Mouse (Mus musculus) T-helper 17 cell (primary cell): ENCODE measurements at regions not wholly inside any gene's neighbourhood (a gene's known extent, or its start where the extent isn't known, plus 50 kb on each side); places are given as distances from the start of the nearest gene placed in this dataset.

Experiments
- in situ Hi-C, 2 experiments: fragments of 300-600 bp; cut with MboI, MseI; formaldehyde crosslinking; loops; 1 replicate in 1 of 2; 2 replicates in 1 of 2; pipeline ENCODE4 v1.15.1; 2025; ENCODE audit warnings: high pct_unique_total_duplicates in 2 of 2

DNA sequence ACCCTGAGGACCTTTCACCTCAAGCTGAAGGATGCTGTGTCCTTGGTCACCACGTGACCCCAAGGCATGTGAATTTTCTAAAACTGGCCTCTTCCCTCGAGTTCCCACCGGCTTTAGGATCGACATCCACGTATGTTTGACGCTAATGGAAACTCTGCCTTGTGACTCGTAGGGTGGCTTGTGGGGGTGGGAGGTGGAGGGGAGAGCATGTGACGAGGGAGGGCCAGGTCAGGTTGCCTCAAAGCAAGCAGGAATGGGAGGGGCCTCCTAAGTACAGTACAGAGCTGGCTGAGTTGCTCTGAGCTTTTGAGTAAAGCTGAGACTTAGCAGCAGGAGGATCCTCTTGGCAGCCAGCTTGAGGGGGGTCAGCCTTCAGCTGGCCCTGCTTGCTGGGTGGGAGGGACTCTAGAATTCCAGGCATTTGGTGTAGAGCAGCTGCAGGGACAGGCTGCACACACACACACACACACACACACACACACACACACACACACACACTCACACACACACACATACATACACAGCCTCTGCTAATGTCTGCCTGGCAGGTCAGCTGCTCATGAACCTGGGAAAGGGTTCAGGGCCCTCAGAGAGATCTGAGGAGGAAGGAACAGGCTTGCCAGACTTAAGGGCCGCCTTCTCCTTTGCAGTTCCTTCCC, 78.5 kb downstream of the Sik1 start:
- in situ Hi-C loops, result no loop called here

GRCm38 (mm10) chr17:31777751-31778150, 77.9 kb downstream of the Sik1 start:
- in situ Hi-C loops, result no loop called here

GRCm38 (mm10) chr17:31779466-31779865, 76.1 kb downstream of the Sik1 start:
- in situ Hi-C loops, result no loop called here

- in situ Hi-C loops, result no loop called here
Measured at GRCm38 (mm10) chr17:31782251-31782650, 73.4 kb downstream of the Sik1 start.

GRCm38 (mm10) chr17:31783071-31783470, 72.5 kb downstream of the Sik1 start:
- in situ Hi-C loops, result no loop called here

DNA sequence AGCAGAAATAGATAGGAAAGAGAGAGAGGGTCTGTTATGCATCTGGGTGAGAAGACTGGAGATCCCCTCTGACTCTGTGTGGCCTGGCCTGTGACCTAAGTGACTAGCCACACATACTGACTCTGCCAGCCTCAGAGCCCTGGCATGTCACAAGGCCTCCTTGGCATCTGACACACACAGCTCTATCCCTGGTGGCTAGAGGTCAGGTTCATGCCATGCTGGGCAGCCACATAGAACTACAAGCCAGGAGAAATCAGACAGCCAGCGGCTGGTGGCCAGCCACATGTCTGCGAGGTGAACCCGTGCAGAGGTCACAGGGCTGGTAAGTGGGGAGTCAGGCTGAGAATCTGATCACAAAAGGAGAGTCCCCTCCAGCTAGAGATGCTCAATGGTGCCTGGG, 67.3 kb downstream of the Sik1 start:
- in situ Hi-C loops, result no loop called here

- in situ Hi-C loops, result no loop called here
Measured at GRCm38 (mm10) chr17:31789068-31789583, 66.5 kb downstream of the Sik1 start.

DNA sequence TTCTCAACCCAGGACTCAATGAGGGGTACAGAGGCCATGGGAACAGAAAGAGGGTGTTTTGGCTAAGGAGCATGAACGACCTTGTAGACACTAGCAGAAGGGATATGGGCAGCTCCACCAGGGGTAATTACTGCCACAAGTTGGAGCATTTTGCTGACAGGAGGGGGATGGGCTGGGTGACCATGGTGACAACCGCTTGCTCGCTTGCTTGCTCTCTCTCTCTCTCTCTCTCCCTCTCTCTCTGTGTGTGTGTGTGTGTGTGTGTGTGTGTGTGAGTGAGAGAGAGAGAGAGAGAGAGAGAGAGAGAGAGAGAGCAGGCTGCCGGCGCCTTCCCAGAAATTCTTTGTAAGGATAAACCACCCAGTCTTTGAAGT, 65.7 kb downstream of the Sik1 start:
- in situ Hi-C loops, result no loop called here

DNA sequence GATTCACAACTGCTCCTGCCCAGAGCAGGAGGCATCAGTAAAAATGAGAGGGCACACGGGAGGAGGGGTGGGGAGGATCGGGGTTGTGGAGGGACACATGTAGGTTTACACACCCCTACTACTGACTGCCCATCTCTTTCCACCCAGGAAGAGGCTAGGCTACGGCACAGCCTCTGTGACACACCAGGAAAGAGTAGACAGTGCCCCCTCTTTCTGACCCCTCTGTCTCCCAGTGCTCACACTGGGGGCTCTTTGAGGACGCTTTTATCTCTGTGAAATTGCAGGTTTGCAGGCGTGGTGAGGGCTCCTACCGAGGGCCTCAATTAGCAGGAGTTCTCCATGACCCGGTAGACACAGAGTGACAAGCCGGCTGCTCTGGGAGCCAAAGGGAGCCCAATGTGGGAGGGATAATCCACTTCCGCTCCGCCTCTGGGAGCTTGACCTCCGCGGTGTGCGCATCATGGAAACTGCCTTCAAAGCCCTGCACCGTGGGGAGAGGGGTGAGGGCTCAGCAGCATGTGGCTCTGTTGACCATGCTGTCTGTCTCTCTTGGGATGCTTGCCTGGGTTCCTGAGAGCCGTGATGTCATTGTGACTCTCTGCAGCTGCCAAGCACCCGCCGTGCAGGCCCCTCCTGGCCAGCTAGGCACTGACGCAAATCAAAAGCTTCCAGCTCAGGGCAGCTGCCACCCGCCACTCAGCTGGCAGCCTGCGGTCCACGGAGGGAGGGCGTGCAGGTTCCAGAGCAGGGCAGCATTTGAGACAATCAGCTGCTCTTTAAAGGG, 65.1 kb downstream of the Sik1 start:
- in situ Hi-C loops, result no loop called here

DNA sequence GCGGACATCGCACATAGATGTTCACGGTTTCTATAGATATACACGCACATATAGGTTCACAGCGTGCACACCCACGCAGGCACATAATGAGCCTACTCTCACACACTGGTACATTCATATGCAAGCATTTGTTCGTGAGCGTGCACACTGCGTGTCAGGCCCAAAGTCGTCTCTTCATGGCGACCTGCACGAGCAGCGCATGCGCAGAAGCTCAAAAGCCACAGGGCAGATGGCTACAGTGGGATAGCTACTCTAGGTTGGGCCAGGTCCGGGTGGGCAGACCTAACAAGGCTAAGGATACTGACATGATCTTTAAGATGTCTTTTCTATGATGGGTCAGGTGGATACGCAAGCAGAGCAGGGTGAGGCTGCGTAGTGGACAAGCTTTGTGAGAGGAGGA, 63.9 kb downstream of the Sik1 start:
- in situ Hi-C loops, result no loop called here

DNA sequence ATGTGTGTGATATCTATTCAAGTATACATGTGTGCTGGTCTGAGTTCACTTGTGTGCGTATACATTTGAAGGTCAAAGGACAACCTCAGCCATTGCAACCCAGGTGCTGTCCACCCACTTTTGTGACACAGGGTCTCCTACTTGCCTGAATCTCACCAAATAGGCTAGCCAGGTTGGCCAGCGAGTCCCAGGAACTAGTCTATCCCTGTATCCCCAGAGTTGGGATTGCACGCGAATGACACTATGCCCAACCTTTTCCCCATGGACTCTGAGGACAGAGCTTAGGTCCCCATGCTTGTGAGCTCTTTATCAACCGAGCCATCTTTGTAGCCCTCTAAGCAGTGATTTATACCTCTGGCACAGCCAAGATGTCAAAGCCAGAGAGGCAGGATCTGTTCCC, 62.6 kb downstream of the Sik1 start:
- in situ Hi-C loops, result no loop called here

DNA sequence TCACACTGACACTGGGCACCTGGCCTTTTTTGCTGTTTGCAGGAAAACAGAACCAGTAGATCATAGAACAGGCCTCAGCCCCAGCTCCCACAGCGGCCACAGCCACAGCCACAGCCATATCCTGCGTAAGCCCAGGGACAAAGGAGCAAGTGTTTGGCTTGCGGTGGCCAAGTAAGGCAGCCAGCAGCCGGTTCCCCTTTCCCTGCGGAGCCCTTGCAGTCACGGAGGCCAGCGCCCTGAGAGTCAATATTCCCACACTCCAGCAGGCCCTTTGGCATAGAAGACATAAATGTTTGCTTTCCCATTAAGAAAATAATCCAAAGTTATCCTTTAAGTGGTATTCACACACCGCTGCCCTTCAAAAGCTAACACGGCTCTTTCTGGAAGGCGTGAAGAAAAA, 62.1 kb downstream of the Sik1 start:
- in situ Hi-C loops, result no loop called here

- in situ Hi-C loops, result no loop called here
Measured at GRCm38 (mm10) chr17:31793964-31794363, 61.6 kb downstream of the Sik1 start.
